Mouse (Mus musculus): ENCODE results near the gene Lrp6. TPM values are rescaled to one million over a fixed set of nuclear protein-coding genes. Genes with fewer than 3 reads are reported as not detected.

Lrp6 gene
- total and polyA plus RNA-seq, 2 experiments from 2014 or later, result 15.9 to 26.6 TPM

GRCm38 (mm10) chr6:134443925-134444324 lies 122.8 kb downstream of the Lrp6 start:
- H3K4me3 ChIP-seq (ENCODE audit: low read depth, low read length), result no peak overlapping the region
- H3K27ac ChIP-seq (ENCODE audit: low read depth), result no peak overlapping the region
- H3K27me3 ChIP-seq (ENCODE audit: control insufficient read depth, insufficient read depth, low read length), result no peaks in the 10 kb centered on the region; the same call in 1 of the 2 replicates
- ATAC-seq (ENCODE audit: insufficient read depth, low read depth) (no peak), DNase-seq (ENCODE audit: low spot score) (no peak)
- H3K9ac ChIP-seq (replicated peaks; ENCODE audit: low read depth, low read length), result no peak overlapping the region
- TF ChIP-seq CTCF (IDR thresholded peaks at IDR 0.05; ENCODE audit: low read depth), result no peak
- TF ChIP-seq EP300 (IDR thresholded peaks at IDR 0.05; ENCODE audit: low read depth), result no peak
- no peaks in the 10 kb centered on the region for H3K9me3 ChIP-seq (replicated peaks; ENCODE audit: control insufficient read depth, low read length)
- peaks cover 24% of the 10 kb centered on the region for H3K36me3 ChIP-seq (replicated peaks; ENCODE audit: control insufficient read depth, insufficient read depth, low read length)
- H3K4me2 ChIP-seq (ENCODE audit: low read depth, low read length), result no peak overlapping the region
- WGBS, result 79% methylated on average over 5 of the region's 5 CpGs
- no peaks in the 10 kb centered on the region for H3K4me1 ChIP-seq (ENCODE audit: control insufficient read depth, insufficient read depth)

- TF ChIP-seq CTCF (IDR thresholded peaks at IDR 0.05; ENCODE audit: low read depth) (no peak), EP300 (IDR thresholded peaks at IDR 0.05; ENCODE audit: low read depth) (no peak)
- no peak overlapping the region for H3K9ac ChIP-seq (replicated peaks; ENCODE audit: low read depth, low read length)
- no peak overlapping the region for H3K27ac ChIP-seq (ENCODE audit: low read depth)
- no peak overlapping the region for H3K4me3 ChIP-seq (ENCODE audit: low read depth, low read length)
- H3K9me3 ChIP-seq (replicated peaks; ENCODE audit: control insufficient read depth, low read length), result no peaks in the 10 kb centered on the region
- DNase-seq (ENCODE audit: low spot score) (no peak), ATAC-seq (ENCODE audit: insufficient read depth, low read depth) (no peak)
- H3K27me3 ChIP-seq (ENCODE audit: control insufficient read depth, insufficient read depth, low read length), result no peaks in the 10 kb centered on the region; the same call in 1 of the 2 replicates
- WGBS, result 68% methylated on average over 9 of the region's 9 CpGs
- H3K36me3 ChIP-seq (replicated peaks; ENCODE audit: control insufficient read depth, insufficient read depth, low read length), result peaks cover 19% of the 10 kb centered on the region; the same call in 1 of the 2 replicates
- H3K4me2 ChIP-seq (ENCODE audit: low read depth, low read length), result no peak overlapping the region
- no peaks in the 10 kb centered on the region for H3K4me1 ChIP-seq (ENCODE audit: control insufficient read depth, insufficient read depth)
Observed at GRCm38 (mm10) chr6:134443198-134443904, 123.4 kb downstream of the Lrp6 start.

- no peak for TF ChIP-seq CTCF (IDR thresholded peaks at IDR 0.05; ENCODE audit: low read depth)
- TF ChIP-seq EP300 (IDR thresholded peaks at IDR 0.05; ENCODE audit: low read depth), result no peak
- no peak overlapping the region for H3K27ac ChIP-seq (ENCODE audit: low read depth)
- DNase-seq (ENCODE audit: low spot score) (no peak), ATAC-seq (ENCODE audit: insufficient read depth, low read depth) (no peak)
- WGBS, result 46% methylated on average over 5 of the region's 5 CpGs
- no peaks in the 10 kb centered on the region for H3K4me1 ChIP-seq (ENCODE audit: control insufficient read depth, insufficient read depth)
- no peak overlapping the region for H3K9ac ChIP-seq (replicated peaks; ENCODE audit: low read depth, low read length)
- H3K4me3 ChIP-seq (ENCODE audit: low read depth, low read length), result no peak overlapping the region
- H3K27me3 ChIP-seq (ENCODE audit: control insufficient read depth, insufficient read depth, low read length), result no peaks in the 10 kb centered on the region; the same call in 1 of the 2 replicates
- no peak overlapping the region for H3K4me2 ChIP-seq (ENCODE audit: low read depth, low read length)
- no peaks in the 10 kb centered on the region for H3K9me3 ChIP-seq (replicated peaks; ENCODE audit: control insufficient read depth, low read length)
- H3K36me3 ChIP-seq (replicated peaks; ENCODE audit: control insufficient read depth, insufficient read depth, low read length), result peaks cover 14% of the 10 kb centered on the region; the same call in 1 of the 2 replicates
Observed at GRCm38 (mm10) chr6:134442219-134442618, 124.5 kb downstream of the Lrp6 start.

- H3K27me3 ChIP-seq (ENCODE audit: control insufficient read depth, insufficient read depth, low read length), result no peaks in the 10 kb centered on the region; the same call in 1 of the 2 replicates
- TF ChIP-seq CTCF (IDR thresholded peaks at IDR 0.05; ENCODE audit: low read depth) (no peak), EP300 (IDR thresholded peaks at IDR 0.05; ENCODE audit: low read depth) (no peak)
- no peak overlapping the region for H3K27ac ChIP-seq (ENCODE audit: low read depth)
- H3K4me2 ChIP-seq (ENCODE audit: low read depth, low read length), result no peak overlapping the region
- H3K4me3 ChIP-seq (ENCODE audit: low read depth, low read length), result no peak overlapping the region
- H3K9me3 ChIP-seq (replicated peaks; ENCODE audit: control insufficient read depth, low read length), result no peaks in the 10 kb centered on the region
- no peak for DNase-seq (ENCODE audit: low spot score)
- no peak overlapping the region for H3K9ac ChIP-seq (replicated peaks; ENCODE audit: low read depth, low read length)
- ATAC-seq (ENCODE audit: insufficient read depth, low read depth), result no peak
- H3K36me3 ChIP-seq (replicated peaks; ENCODE audit: control insufficient read depth, insufficient read depth, low read length), result peaks cover 14% of the 10 kb centered on the region; the same call in 1 of the 2 replicates
- 76% methylated on average over 3 of the region's 3 CpGs for WGBS
- H3K4me1 ChIP-seq (ENCODE audit: control insufficient read depth, insufficient read depth), result no peaks in the 10 kb centered on the region
Observed at GRCm38 (mm10) chr6:134441716-134442115, 125.0 kb downstream of the Lrp6 start.

- H3K9ac ChIP-seq (replicated peaks; ENCODE audit: low read depth, low read length), result no peak overlapping the region; the same call in 1 of the 2 replicates
- ATAC-seq (ENCODE audit: insufficient read depth, low read depth) (no peak; the same call in 1 of the 2 replicates), DNase-seq (ENCODE audit: low spot score) (no peak)
Observed at GRCm38 (mm10) chr6:134440023-134440422, 126.7 kb downstream of the Lrp6 start.

More at GRCm38 (mm10) chr6:134440023-134440422, 126.7 kb downstream of the Lrp6 start:
- Histone ChIP-seq H3K27me3 (ENCODE audit: control insufficient read depth, insufficient read depth, low read length) (no peaks in the 10 kb centered on the region; the same call in 1 of the 2 replicates), H3K4me2 (ENCODE audit: low read depth, low read length) (peak overlapping the region; percentile 58), H3K4me1 (ENCODE audit: control insufficient read depth, insufficient read depth) (no peaks in the 10 kb centered on the region), H3K36me3 (replicated peaks; ENCODE audit: control insufficient read depth, insufficient read depth, low read length) (peaks cover 4% of the 10 kb centered on the region; the same call in 1 of the 2 replicates), H3K4me3 (ENCODE audit: low read depth, low read length) (peak overlapping the region; percentile 30), H3K27ac (ENCODE audit: low read depth) (no peak overlapping the region), H3K9me3 (replicated peaks; ENCODE audit: control insufficient read depth, low read length) (no peaks in the 10 kb centered on the region)
- WGBS, result 28% methylated on average over 10 of the region's 10 CpGs
- TF ChIP-seq EP300 (IDR thresholded peaks at IDR 0.05; ENCODE audit: low read depth) (no peak), CTCF (IDR thresholded peaks at IDR 0.05; ENCODE audit: low read depth) (no peak)

Measured in heart, postnatal 0 days (tissue).